7 mouse cellular contexts compared by ENCODE assay signal in genomic region chr19:10456752-10457483, GRCm38 (mm10). TPM values are rescaled to one million over a fixed set of nuclear protein-coding genes. Genes with fewer than 3 reads are reported as not detected.
DNase-seq lines count a peak whose midpoint lies in the region; ATAC-seq and TF ChIP-seq lines count a peak whose summit lies in the region.

Lrrc10b (minus strand) TSS chr19:10457473.

- H3K4me3 ChIP-seq in brown adipose tissue, adult 24 weeks (ENCODE audit: insufficient read depth, low read depth, low read length), result peak within 1 kb of the TSS; percentile 41
- H3K4me3 ChIP-seq in kidney, embryonic 15.5 days (replicated peaks), result peak within 1 kb of the TSS; percentile 57
- H3K4me3 ChIP-seq in liver, embryonic 11.5 days (ENCODE audit: low read depth, low read length), result peak within 1 kb of the TSS; percentile 44
- H3K4me3 ChIP-seq in neural tube, embryonic 11.5 days (ENCODE audit: low read depth, low read length), result peak within 1 kb of the TSS; percentile 51
- H3K4me3 ChIP-seq in testis, adult 2 months (ENCODE audit: control insufficient read depth, low read depth, low read length), result peak within 1 kb of the TSS; percentile 90

- H3K27me3 ChIP-seq in kidney, embryonic 15.5 days, result peaks cover 88% of the 10 kb centered on the region
- H3K27me3 ChIP-seq in liver, embryonic 11.5 days (replicated peaks; ENCODE audit: control insufficient read depth, insufficient read depth, low read length), result peaks cover 80% of the 10 kb centered on the region
- peaks cover 52% of the 10 kb centered on the region for H3K27me3 ChIP-seq in neural tube, embryonic 11.5 days (ENCODE audit: control insufficient read depth, insufficient read depth, low read length)
- H3K27me3 ChIP-seq in testis, adult 2 months (ENCODE audit: control insufficient read depth, insufficient read depth, low read length), result no peaks in the 10 kb centered on the region

- under 1% methylated on average over 66 of the region's 96 CpGs for WGBS in kidney, embryonic 15.5 days
- 1% methylated on average over 90 of the region's 96 CpGs for WGBS in liver, embryonic 11.5 days
- under 1% methylated on average over 85 of the region's 96 CpGs for WGBS in neural tube, embryonic 11.5 days

- TF ChIP-seq CTCF in testis, adult 2 months (IDR thresholded peaks at IDR 0.05; ENCODE audit: control insufficient read depth, insufficient read depth, insufficient replicate concordance, low read depth, low read length), result no peak

- DNase-seq in Muller cell, postnatal 12 days (ENCODE audit: inconsistent ontology term), result peak; percentile 50
- peak; percentile 57 for DNase-seq in liver, embryonic 11.5 days (ENCODE audit: low spot score)
- DNase-seq in neural tube, embryonic 11.5 days (ENCODE audit: low spot score), result peak; percentile 88

- no peaks in the 10 kb centered on the region for H3K36me3 ChIP-seq in kidney, embryonic 15.5 days
- no peaks in the 10 kb centered on the region for H3K36me3 ChIP-seq in liver, embryonic 11.5 days (ENCODE audit: control insufficient read depth, insufficient read depth, low read length)
- H3K36me3 ChIP-seq in neural tube, embryonic 11.5 days (ENCODE audit: control insufficient read depth, insufficient read depth, low read length), result no peaks in the 10 kb centered on the region
- H3K36me3 ChIP-seq in testis, adult 2 months (ENCODE audit: control insufficient read depth, insufficient read depth, low read length), result no peaks in the 10 kb centered on the region

- no peaks in the 10 kb centered on the region for H3K4me1 ChIP-seq in brown adipose tissue, adult 24 weeks (ENCODE audit: control insufficient read depth, insufficient read depth, insufficient read length, low read length)
- peaks cover 46% of the 10 kb centered on the region for H3K4me1 ChIP-seq in kidney, embryonic 15.5 days
- peaks cover 2% of the 10 kb centered on the region for H3K4me1 ChIP-seq in liver, embryonic 11.5 days (replicated peaks; ENCODE audit: control insufficient read depth, insufficient read depth, low read length)
- 0 out of 2 replicates have a peak, but pooled peaks cover 8% of the 10 kb centered on the region for H3K4me1 ChIP-seq in neural tube, embryonic 11.5 days (ENCODE audit: control insufficient read depth, insufficient read depth, low read length)
- H3K4me1 ChIP-seq in testis, adult 2 months (ENCODE audit: control insufficient read depth, insufficient read depth, low read length), result peaks cover 10% of the 10 kb centered on the region

- no peak for TF ChIP-seq POLR2A in testis, adult 2 months (IDR thresholded peaks at IDR 0.05; ENCODE audit: control insufficient read depth, low read depth, low read length)

- H3K4me2 ChIP-seq in kidney, embryonic 15.5 days, result peak within 1 kb of the TSS; percentile 95
- H3K4me2 ChIP-seq in liver, embryonic 11.5 days, result peak within 1 kb of the TSS; percentile 62
- peak within 1 kb of the TSS; percentile 94 for H3K4me2 ChIP-seq in neural tube, embryonic 11.5 days (ENCODE audit: low read depth)

- no peak within 1 kb of the TSS for H3K27ac ChIP-seq in brown adipose tissue, adult 24 weeks (replicated peaks; ENCODE audit: low read depth, low read length)
- peak within 1 kb of the TSS; percentile 43; the same call in 1 of the 2 replicates for H3K27ac ChIP-seq in kidney, embryonic 15.5 days
- H3K27ac ChIP-seq in liver, embryonic 11.5 days (ENCODE audit: low read depth, low read length), result no peak within 1 kb of the TSS
- no peak within 1 kb of the TSS for H3K27ac ChIP-seq in neural tube, embryonic 11.5 days (ENCODE audit: low read depth, low read length)
- H3K27ac ChIP-seq in testis, adult 2 months (ENCODE audit: control insufficient read depth, insufficient read depth, low read depth, low read length), result no peak within 1 kb of the TSS; the same call in 1 of the 2 replicates

- peak; percentile 66 for ATAC-seq in granulocyte monocyte progenitor cell, adult 5-6 weeks (replicated peaks; ENCODE audit: poor library complexity, severe bottlenecking)
- peak; percentile 61 for ATAC-seq in kidney, embryonic 15.5 days (replicated peaks; ENCODE audit: low FRiP score)
- peak; percentile 36; the same call in 1 of the 2 replicates for ATAC-seq in liver, embryonic 11.5 days (replicated peaks; ENCODE audit: low FRiP score)
- peak; percentile 75 for ATAC-seq in neural tube, embryonic 11.5 days (ENCODE audit: insufficient read depth, low FRiP score, low TSS enrichment)

- H3K9me3 ChIP-seq in kidney, embryonic 15.5 days (replicated peaks), result no peaks in the 10 kb centered on the region
- H3K9me3 ChIP-seq in liver, embryonic 11.5 days (ENCODE audit: control insufficient read depth, low read length), result no peaks in the 10 kb centered on the region
- H3K9me3 ChIP-seq in neural tube, embryonic 11.5 days (ENCODE audit: control insufficient read depth, low read length), result no peaks in the 10 kb centered on the region

- H3K9ac ChIP-seq in kidney, embryonic 15.5 days, result peak within 1 kb of the TSS; percentile 36; the same call in 1 of the 2 replicates
- no peak within 1 kb of the TSS for H3K9ac ChIP-seq in liver, embryonic 11.5 days (ENCODE audit: low read depth, low read length)
- H3K9ac ChIP-seq in neural tube, embryonic 11.5 days (ENCODE audit: low read length), result peak within 1 kb of the TSS; percentile 31

RNA-seq across cellular contexts. Expression of gene Lrrc10b, which starts in this region (rescaled TPM):
- not detected in 2 replicates for polyA plus RNA-seq in brown adipose tissue, adult 24 weeks (2012; ENCODE audit: insufficient read depth, insufficient read length, missing spikeins)
- total RNA-seq in granulocyte monocyte progenitor cell, adult 5-6 weeks (2014; fragmentation: Nextera tagmentation), result not detected in 2 replicates
- 0.34 TPM in 1 of 2 replicates, not detected in the other for total RNA-seq in granulocyte monocyte progenitor cell, adult 5-6 weeks (2017)
- 0.69 and 0.73 TPM in 2 replicates for polyA plus RNA-seq in kidney, embryonic 15.5 days (2015; fragmentation: Nextera tagmentation; extraction: Ambion mirVana)
- 0.14 TPM in 1 of 2 replicates, not detected in the other for polyA plus RNA-seq in liver, embryonic 11.5 days (2014; fragmentation: Nextera tagmentation; extraction: Ambion mirVana)
- polyA plus RNA-seq in neural tube, embryonic 11.5 days (2014; fragmentation: Nextera tagmentation; extraction: Ambion mirVana), result 0.55 and 0.56 TPM in 2 replicates
- polyA plus RNA-seq in testis, adult 2 months (2012; rRNA removed), result 27.1 and 28.9 TPM in 2 replicates

Comparison
In these comparisons a context has a peak if more than half of its experiments do, and no peak if none do; other contexts are left out.
1. RNA of gene Lrrc10b (polyA plus RNA-seq): 27.1 to 28.9 TPM in testis, adult 2 months; 0.69 to 0.73 TPM in kidney, embryonic 15.5 days, 0.55 to 0.56 TPM in neural tube, embryonic 11.5 days, 0.14 TPM in liver, embryonic 11.5 days and not detected in brown adipose tissue, adult 24 weeks; every median in the first group is over 10 times any median in the second.
2. Peak in ATAC-seq in granulocyte monocyte progenitor cell, adult 5-6 weeks; RNA of the gene not detected or under 1 TPM.
3. Peak in ATAC-seq, H3K4me3 ChIP-seq, H3K27ac ChIP-seq, H3K9ac ChIP-seq and H3K4me2 ChIP-seq in kidney, embryonic 15.5 days; RNA of the gene not detected or under 1 TPM.
4. Peak in DNase-seq, ATAC-seq, H3K4me3 ChIP-seq and H3K4me2 ChIP-seq in liver, embryonic 11.5 days; RNA of the gene not detected or under 1 TPM.
5. Peak in DNase-seq, ATAC-seq, H3K4me3 ChIP-seq, H3K9ac ChIP-seq and H3K4me2 ChIP-seq in neural tube, embryonic 11.5 days; RNA of the gene not detected or under 1 TPM.
6. Peak in every context shown above with its lines, with median percentiles within 50 percentile points of each other: DNase-seq, H3K4me3 ChIP-seq, ATAC-seq and H3K4me2 ChIP-seq.